Mouse (Mus musculus): ENCODE measurements around the gene Lrrc15. TPM values are rescaled to one million over a fixed set of nuclear protein-coding genes. Genes with fewer than 3 reads are reported as not detected.

The Lrrc15 gene
- polyA plus RNA-seq, 1 experiment from 2014 or later = 0.89 TPM

DNA sequence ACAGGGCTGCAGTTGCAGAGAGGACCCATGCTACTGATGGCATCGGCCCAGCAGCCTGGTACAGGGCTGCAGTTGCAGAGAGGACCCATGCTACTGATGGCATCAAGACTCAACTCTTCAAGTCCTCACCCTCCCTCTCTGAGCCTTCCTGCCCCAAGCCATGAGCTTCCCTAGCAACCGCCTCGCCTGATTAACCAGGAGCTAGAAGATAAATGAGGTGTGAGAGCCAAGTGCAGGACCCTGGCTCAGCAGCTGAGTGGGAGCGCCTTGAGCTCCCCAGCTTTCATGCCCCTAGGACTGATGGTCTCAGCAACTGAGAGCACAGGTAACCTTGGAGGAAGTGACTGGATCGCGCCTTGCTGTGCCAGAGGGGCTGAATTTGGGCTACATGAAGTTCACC, 7.4 kb upstream of the Lrrc15 start:
- Histone ChIP-seq H3K4me3 (ENCODE audit: low read depth, low read length) (no peak overlapping the region), H3K9me3 (ENCODE audit: control insufficient read depth, low read length) (no peaks in the 10 kb centered on the region), H3K9ac (ENCODE audit: low read length) (no peak overlapping the region), H3K36me3 (ENCODE audit: control insufficient read depth, insufficient read depth, low read length) (no peaks in the 10 kb centered on the region), H3K27ac (replicated peaks; ENCODE audit: low read depth, low read length) (no peak overlapping the region), H3K4me1 (ENCODE audit: control insufficient read depth, insufficient read depth, low read length) (peaks cover 3% of the 10 kb centered on the region), H3K27me3 (ENCODE audit: control insufficient read depth, insufficient read depth, low read length) (peaks cover 3% of the 10 kb centered on the region; the same call in 1 of the 2 replicates), H3K4me2 (ENCODE audit: low read depth, severe bottlenecking) (no peak overlapping the region)
- ATAC-seq (ENCODE audit: insufficient number of reproducible peaks, low FRiP score, low TSS enrichment, low read depth) (no peak), DNase-seq (ENCODE audit: low spot score) (no peak)
- 62% methylated on average over 6 of the region's 6 CpGs for whole genome bisulfite sequencing

DNA sequence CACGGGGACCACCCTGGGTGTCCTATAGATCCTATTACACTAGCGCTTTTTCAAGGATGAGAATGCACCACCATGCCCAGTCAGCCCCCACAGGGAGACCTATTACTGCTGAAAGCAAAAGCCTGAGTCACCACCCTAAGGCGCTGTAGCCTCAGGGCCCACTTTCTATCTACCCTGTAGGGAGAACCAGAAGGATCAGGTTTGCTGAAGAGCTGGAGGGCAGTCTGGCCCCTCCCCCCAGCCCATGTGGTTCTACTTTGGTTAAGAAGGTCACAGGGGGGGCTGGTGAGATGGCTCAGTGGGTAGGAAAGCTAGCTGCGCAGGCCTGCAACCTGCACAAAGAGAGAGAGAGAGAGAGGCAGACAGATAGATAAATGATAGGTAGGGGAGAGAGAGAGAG, 2.6 kb upstream of the Lrrc15 start:
- no peak overlapping the region for H3K27ac ChIP-seq (replicated peaks; ENCODE audit: low read depth, low read length)

DNA sequence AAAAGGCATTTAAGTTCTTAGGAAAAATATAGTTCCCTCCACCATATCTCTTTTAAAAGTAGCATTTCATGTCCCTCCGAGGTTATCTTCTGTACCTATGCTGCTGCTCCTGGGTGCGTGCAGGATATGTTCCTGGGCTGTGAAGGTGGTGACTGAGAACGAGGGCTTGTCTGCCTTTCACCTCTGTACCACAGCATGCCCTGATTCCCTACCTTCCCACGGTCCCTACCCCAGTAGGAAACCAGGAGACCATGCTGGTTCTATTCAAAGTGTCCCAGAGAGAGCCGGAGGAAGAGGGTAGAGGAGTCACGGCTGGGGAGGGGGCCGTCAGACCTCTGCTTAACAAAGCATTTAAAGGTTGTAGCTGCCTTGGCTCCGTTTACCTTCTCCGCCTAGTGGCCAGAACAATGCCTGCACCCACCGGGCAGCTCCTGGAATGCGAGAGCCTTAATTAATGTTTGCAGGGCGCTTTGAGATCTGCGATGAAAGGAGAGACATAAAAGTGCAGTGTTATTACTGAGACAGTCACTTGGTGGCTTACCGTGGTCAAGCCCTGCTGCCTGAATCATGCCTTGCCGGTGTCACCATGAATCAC, 784 bp upstream of the Lrrc15 start:
- Histone ChIP-seq H3K9ac (ENCODE audit: low read length) (no peak overlapping the region), H3K4me2 (ENCODE audit: low read depth, severe bottlenecking) (peak overlapping the region; percentile 24; the same call in 1 of the 2 replicates), H3K9me3 (ENCODE audit: control insufficient read depth, low read length) (no peaks in the 10 kb centered on the region), H3K4me3 (ENCODE audit: low read depth, low read length) (no peak overlapping the region), H3K27ac (replicated peaks; ENCODE audit: low read depth, low read length) (no peak overlapping the region), H3K36me3 (ENCODE audit: control insufficient read depth, insufficient read depth, low read length) (no peaks in the 10 kb centered on the region), H3K4me1 (ENCODE audit: control insufficient read depth, insufficient read depth, low read length) (peaks cover 19% of the 10 kb centered on the region), H3K27me3 (ENCODE audit: control insufficient read depth, insufficient read depth, low read length) (peaks cover 6% of the 10 kb centered on the region; the same call in 1 of the 2 replicates)
- ATAC-seq (ENCODE audit: insufficient number of reproducible peaks, low FRiP score, low TSS enrichment, low read depth) (0 out of 2 replicates have a peak, but pooled peaks have one; percentile 18), DNase-seq (ENCODE audit: low spot score) (peak; percentile 92)
- 2% methylated on average over 15 of the region's 15 CpGs for WGBS

More for the DNA sequence above, 2.6 kb upstream of the Lrrc15 start:
- 44% methylated on average over 4 of the region's 4 CpGs for WGBS
- ATAC-seq (ENCODE audit: insufficient number of reproducible peaks, low FRiP score, low TSS enrichment, low read depth) (no peak), DNase-seq (ENCODE audit: low spot score) (peak; percentile 61)
- Histone ChIP-seq H3K9me3 (ENCODE audit: control insufficient read depth, low read length) (no peaks in the 10 kb centered on the region), H3K36me3 (ENCODE audit: control insufficient read depth, insufficient read depth, low read length) (no peaks in the 10 kb centered on the region), H3K4me3 (ENCODE audit: low read depth, low read length) (no peak overlapping the region), H3K27me3 (ENCODE audit: control insufficient read depth, insufficient read depth, low read length) (peaks cover 6% of the 10 kb centered on the region; the same call in 1 of the 2 replicates), H3K9ac (ENCODE audit: low read length) (no peak overlapping the region), H3K4me2 (ENCODE audit: low read depth, severe bottlenecking) (no peak overlapping the region), H3K4me1 (ENCODE audit: control insufficient read depth, insufficient read depth, low read length) (peaks cover 14% of the 10 kb centered on the region)

DNA sequence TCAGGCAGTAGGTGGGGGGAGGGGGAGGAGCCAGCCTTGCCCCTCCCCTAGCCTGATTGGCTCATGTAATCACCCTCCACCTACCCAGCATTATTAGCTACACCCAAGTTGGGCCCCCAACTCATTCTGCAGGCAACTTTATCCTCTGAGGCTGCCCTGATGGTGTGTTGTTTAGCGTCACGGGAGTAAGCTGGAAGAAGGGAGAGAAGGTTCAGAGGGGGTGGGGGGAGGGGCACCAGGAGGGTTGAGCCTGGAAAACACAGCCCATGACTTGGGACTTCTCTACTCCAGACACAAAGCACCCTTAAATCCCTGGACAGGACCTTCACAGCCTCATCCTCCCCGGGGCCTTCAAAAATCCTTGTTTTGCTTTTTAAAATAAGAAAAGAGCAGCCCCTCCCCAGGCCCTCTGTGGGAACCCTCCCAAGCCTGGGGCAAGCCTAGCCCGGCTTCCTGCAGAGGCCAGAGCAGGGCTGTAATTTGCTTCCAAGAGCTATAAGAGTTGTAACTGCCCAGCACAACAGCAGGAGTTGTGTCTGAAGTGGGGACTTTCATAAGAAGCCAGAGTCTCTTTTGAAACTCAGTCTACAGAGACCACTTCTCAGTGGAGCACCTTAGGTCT, 2.3 kb downstream of the Lrrc15 start:
- DNase-seq (ENCODE audit: low spot score) = peak; percentile 61
- ATAC-seq (ENCODE audit: insufficient number of reproducible peaks, low FRiP score, low TSS enrichment, low read depth) = peak; percentile 42; the same call in 1 of the 2 replicates
- Histone ChIP-seq H3K4me3 (ENCODE audit: low read depth, low read length) (no peak overlapping the region), H3K9me3 (ENCODE audit: control insufficient read depth, low read length) (no peaks in the 10 kb centered on the region), H3K27me3 (ENCODE audit: control insufficient read depth, insufficient read depth, low read length) (0 out of 2 replicates have a peak, but pooled peaks cover 3% of the 10 kb centered on the region), H3K4me2 (ENCODE audit: low read depth, severe bottlenecking) (peak overlapping the region; percentile 10; the same call in 1 of the 2 replicates), H3K36me3 (ENCODE audit: control insufficient read depth, insufficient read depth, low read length) (no peaks in the 10 kb centered on the region), H3K4me1 (ENCODE audit: control insufficient read depth, insufficient read depth, low read length) (peaks cover 25% of the 10 kb centered on the region), H3K9ac (ENCODE audit: low read length) (no peak overlapping the region), H3K27ac (replicated peaks; ENCODE audit: low read depth, low read length) (peak overlapping the region; percentile 69)
- WGBS = 1% methylated on average over 4 of the region's 4 CpGs

DNA sequence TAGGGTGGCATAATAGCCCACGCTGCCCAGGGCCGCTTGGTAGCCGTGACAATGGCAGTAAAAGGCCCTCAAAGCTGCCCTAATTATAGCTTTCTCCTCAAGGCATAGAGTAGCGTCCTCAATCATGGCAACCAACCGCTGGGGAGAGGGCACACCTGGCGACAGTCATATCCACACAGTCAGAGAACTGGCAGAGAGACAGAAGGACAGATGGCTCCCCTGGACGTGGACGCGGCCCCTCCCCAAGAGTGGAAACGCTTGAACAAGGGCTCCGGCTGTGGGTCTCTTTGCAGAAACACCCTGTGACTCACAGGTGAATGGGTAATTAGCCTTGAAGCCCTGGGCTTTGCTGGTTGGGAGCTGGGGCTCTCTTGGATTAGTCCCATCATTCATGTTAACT, 4.7 kb downstream of the Lrrc15 start:
- no peak for ATAC-seq (ENCODE audit: insufficient number of reproducible peaks, low FRiP score, low TSS enrichment, low read depth)
- 68% methylated on average over 11 of the region's 11 CpGs for WGBS
- H3K4me1 ChIP-seq (ENCODE audit: control insufficient read depth, insufficient read depth, low read length) = peaks cover 21% of the 10 kb centered on the region

DNA sequence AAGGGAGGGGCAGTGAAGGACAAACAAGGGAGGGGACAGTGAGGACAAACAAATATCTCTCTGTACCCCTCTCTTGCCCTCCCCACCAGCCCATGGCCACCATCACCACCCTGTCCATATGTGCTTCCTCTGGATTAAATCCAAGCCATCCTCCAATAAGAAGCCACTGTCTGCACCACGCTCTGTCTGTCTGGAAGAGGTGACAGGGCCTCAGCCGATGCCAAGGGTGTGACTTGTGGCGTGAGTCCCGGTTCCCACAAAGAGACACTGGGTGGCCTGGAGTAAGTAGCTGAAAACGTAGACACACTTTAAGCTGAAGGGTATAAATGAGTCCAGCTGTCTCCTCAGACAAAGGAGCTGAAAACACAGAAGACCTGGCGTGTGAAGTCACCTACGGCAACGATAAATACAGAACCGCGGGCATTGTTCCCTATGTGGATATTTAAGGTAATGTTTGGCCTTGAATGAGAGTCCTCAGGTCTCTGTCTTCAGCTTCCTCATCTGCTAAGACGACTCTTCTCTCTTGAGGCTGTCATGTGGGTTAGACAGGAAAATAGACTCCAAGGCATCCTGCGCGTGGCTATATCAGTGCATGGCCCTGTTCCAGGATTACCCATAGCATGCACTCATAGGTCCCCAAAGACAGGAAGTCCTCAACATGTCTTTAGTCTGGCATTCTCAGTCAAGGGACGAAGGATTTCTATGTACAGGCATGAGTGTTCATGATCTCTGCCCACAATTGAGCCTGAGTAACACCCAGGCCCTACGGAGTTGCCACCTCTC, 7.3 kb downstream of the Lrrc15 start:
- DNase-seq (ENCODE audit: low spot score) = no peak
- no peak overlapping the region for H3K27ac ChIP-seq (replicated peaks; ENCODE audit: low read depth, low read length)

More for the DNA sequence above, 4.7 kb downstream of the Lrrc15 start:
- no peak overlapping the region for H3K9ac ChIP-seq (ENCODE audit: low read length)
- H3K4me3 ChIP-seq (ENCODE audit: low read depth, low read length) = no peak overlapping the region
- no peak for DNase-seq (ENCODE audit: low spot score)
- no peak overlapping the region for H3K27ac ChIP-seq (replicated peaks; ENCODE audit: low read depth, low read length)
- H3K36me3 ChIP-seq (ENCODE audit: control insufficient read depth, insufficient read depth, low read length) = no peaks in the 10 kb centered on the region
- no peaks in the 10 kb centered on the region for H3K9me3 ChIP-seq (ENCODE audit: control insufficient read depth, low read length)
- no peak overlapping the region for H3K4me2 ChIP-seq (ENCODE audit: low read depth, severe bottlenecking)
- 0 out of 2 replicates have a peak, but pooled peaks cover 3% of the 10 kb centered on the region for H3K27me3 ChIP-seq (ENCODE audit: control insufficient read depth, insufficient read depth, low read length)

DNA sequence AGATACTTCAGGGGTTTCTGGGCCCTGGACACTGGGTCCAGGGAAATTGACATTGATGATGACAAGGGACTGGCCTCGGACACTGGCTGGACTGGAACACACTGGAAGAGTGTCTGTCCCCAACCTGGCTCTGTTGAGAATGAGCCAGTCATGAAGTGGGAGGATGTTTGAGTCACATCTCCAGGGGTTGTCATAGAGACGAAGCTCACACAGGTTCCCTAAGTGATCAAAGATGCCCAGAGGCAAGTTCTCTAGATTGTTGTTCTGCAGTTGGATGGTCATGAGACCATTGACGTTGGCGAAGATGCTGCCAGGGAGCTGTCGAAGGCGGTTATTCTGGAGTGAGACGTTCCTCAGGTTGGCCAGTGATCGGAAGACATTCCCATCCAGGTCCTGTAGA, 10.0 kb downstream of the Lrrc15 start:
- no peak overlapping the region for H3K4me3 ChIP-seq (ENCODE audit: low read depth, low read length)
- ATAC-seq (ENCODE audit: insufficient number of reproducible peaks, low FRiP score, low TSS enrichment, low read depth) (no peak), DNase-seq (ENCODE audit: low spot score) (no peak)
- H3K27ac ChIP-seq (replicated peaks; ENCODE audit: low read depth, low read length) = no peak overlapping the region
- H3K9me3 ChIP-seq (ENCODE audit: control insufficient read depth, low read length) = no peaks in the 10 kb centered on the region
- H3K4me1 ChIP-seq (ENCODE audit: control insufficient read depth, insufficient read depth, low read length) = peaks cover 12% of the 10 kb centered on the region
- WGBS = 92% methylated on average over 8 of the region's 8 CpGs
- no peaks in the 10 kb centered on the region for H3K27me3 ChIP-seq (ENCODE audit: control insufficient read depth, insufficient read depth, low read length)
- H3K36me3 ChIP-seq (ENCODE audit: control insufficient read depth, insufficient read depth, low read length) = no peaks in the 10 kb centered on the region
- no peak overlapping the region for H3K9ac ChIP-seq (ENCODE audit: low read length)
- no peak overlapping the region for H3K4me2 ChIP-seq (ENCODE audit: low read depth, severe bottlenecking)

More for the DNA sequence above, 7.3 kb downstream of the Lrrc15 start:
- Histone ChIP-seq H3K9ac (ENCODE audit: low read length) (no peak overlapping the region), H3K9me3 (ENCODE audit: control insufficient read depth, low read length) (no peaks in the 10 kb centered on the region), H3K36me3 (ENCODE audit: control insufficient read depth, insufficient read depth, low read length) (no peaks in the 10 kb centered on the region), H3K4me2 (ENCODE audit: low read depth, severe bottlenecking) (no peak overlapping the region), H3K4me1 (ENCODE audit: control insufficient read depth, insufficient read depth, low read length) (peaks cover 23% of the 10 kb centered on the region), H3K4me3 (ENCODE audit: low read depth, low read length) (no peak overlapping the region), H3K27me3 (ENCODE audit: control insufficient read depth, insufficient read depth, low read length) (no peaks in the 10 kb centered on the region)
- 87% methylated on average over 15 of the region's 15 CpGs for WGBS
- no peak for ATAC-seq (ENCODE audit: insufficient number of reproducible peaks, low FRiP score, low TSS enrichment, low read depth)

DNA sequence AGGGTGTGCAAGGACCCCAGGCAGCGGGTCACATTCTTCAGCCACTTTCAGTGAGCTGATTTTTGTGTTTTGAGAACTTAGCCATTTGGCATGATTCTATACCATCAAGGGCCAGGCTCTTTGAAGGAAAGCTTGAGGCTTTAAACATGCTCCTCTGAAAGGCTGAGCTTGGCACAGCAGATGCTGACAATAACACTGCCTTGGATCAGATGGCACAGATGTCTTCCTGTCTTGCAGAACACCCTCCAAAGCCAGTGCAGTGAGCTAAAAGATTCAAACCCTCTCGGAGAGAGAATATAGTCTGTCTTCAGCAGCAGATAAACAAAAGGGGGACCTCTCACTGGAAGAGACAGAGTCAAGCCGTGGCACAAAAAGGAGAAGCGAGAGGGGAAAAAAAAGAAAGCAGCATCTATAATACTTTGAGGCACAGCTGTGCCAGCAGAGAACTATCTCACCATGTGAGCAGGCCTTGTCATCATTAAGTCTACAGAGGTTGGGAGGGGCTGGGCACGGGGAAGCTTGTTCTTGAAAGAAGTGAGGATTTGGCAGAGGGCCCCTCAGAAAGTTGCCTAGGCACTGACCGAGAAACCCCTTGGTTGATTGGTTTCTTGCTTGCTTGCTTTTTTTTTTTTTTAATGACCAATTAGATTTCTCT, 11.0 kb downstream of the Lrrc15 start:
- H3K9ac ChIP-seq (ENCODE audit: low read length) = no peak overlapping the region
- H3K36me3 ChIP-seq (ENCODE audit: control insufficient read depth, insufficient read depth, low read length) = no peaks in the 10 kb centered on the region
- no peak overlapping the region for H3K4me2 ChIP-seq (ENCODE audit: low read depth, severe bottlenecking)
- ATAC-seq (ENCODE audit: insufficient number of reproducible peaks, low FRiP score, low TSS enrichment, low read depth) (no peak), DNase-seq (ENCODE audit: low spot score) (no peak)
- H3K27ac ChIP-seq (replicated peaks; ENCODE audit: low read depth, low read length) = no peak overlapping the region
- peaks cover 12% of the 10 kb centered on the region for H3K4me1 ChIP-seq (ENCODE audit: control insufficient read depth, insufficient read depth, low read length)
- 71% methylated on average over 6 of the region's 6 CpGs for WGBS
- no peak overlapping the region for H3K4me3 ChIP-seq (ENCODE audit: low read depth, low read length)
- H3K9me3 ChIP-seq (ENCODE audit: control insufficient read depth, low read length) = no peaks in the 10 kb centered on the region
- no peaks in the 10 kb centered on the region for H3K27me3 ChIP-seq (ENCODE audit: control insufficient read depth, insufficient read depth, low read length)
